Mouse (Mus musculus) forebrain, embryonic 11.5 days (tissue): ENCODE data around the gene Spns2. TPM values are rescaled to one million over a fixed set of nuclear protein-coding genes. Genes with fewer than 3 reads are reported as not detected.

ENCODE experiments used
- ATAC-seq: fragments of 200-750 bp; cut with Nextera tagmentation; replicated peaks from 2 replicates; pipeline ENCODE4 v1.8.0; 2017; ENCODE audit warnings: moderate TSS enrichment; ENCODE audit not compliant: low FRiP score
- DNase-seq: peaks from one replicate; pipeline ENCODE4 v3.0.0-alpha.2; 2017; ENCODE audit warnings: low spot score
- H3K27ac ChIP-seq: fragments of 300-500 bp; sonication (generic); 2 replicates; pipeline ENCODE4 v1.5.1; 2014; ENCODE audit warnings: low read depth, low read length
- H3K27me3 ChIP-seq: fragments of 300-500 bp; sonication (generic); 2 replicates; pipeline ENCODE4 v1.6.1; 2014; ENCODE audit warnings: mild to moderate bottlenecking, low read length, mixed read lengths; ENCODE audit not compliant: control insufficient read depth, insufficient read depth
- H3K36me3 ChIP-seq: fragments of 300-500 bp; sonication (generic); 2 replicates; pipeline ENCODE4 v1.6.1; 2014; ENCODE audit warnings: mild to moderate bottlenecking, low read length, moderate library complexity, mixed read lengths; ENCODE audit not compliant: control insufficient read depth, insufficient read depth
- H3K4me1 ChIP-seq: fragments of 300-500 bp; sonication (generic); replicated peaks from 2 replicates; pipeline ENCODE4 v1.6.1; 2014; ENCODE audit warnings: low read length, mixed read lengths; ENCODE audit not compliant: control insufficient read depth, insufficient read depth
- H3K4me2 ChIP-seq: fragments of 300-500 bp; sonication (generic); 2 replicates; pipeline ENCODE4 v1.6.1; 2014; ENCODE audit warnings: low read depth, mild to moderate bottlenecking, low read length, moderate library complexity, mixed read lengths; ENCODE audit not compliant: severe bottlenecking
- H3K4me3 ChIP-seq: fragments of 300-500 bp; sonication (generic); 2 replicates; pipeline ENCODE4 v1.5.1; 2014; ENCODE audit warnings: low read depth, low read length
- H3K9ac ChIP-seq: fragments of 300-500 bp; sonication (generic); 2 replicates; pipeline ENCODE4 v1.6.1; 2014; ENCODE audit warnings: low read length
- H3K9me3 ChIP-seq: fragments of 300-500 bp; sonication (generic); 2 replicates; pipeline ENCODE4 v1.6.1; 2016; ENCODE audit warnings: low read length, mixed read lengths; ENCODE audit not compliant: control insufficient read depth
- WGBS: fragments of 180-500 bp; shearing (Covaris S2); extraction: QIAGEN DNeasy Blood & Tissue Kit; methylation state at CpG from one replicate; pipeline ENCODE4 v1.1.7; 2014; 5-methylcytosine and 5-hydroxymethylcytosine counted together
- polyA plus RNA-seq: library from polyadenylated mRNA; unstranded; fragments of >200 nt; fragmentation: Nextera tagmentation; extraction: Ambion mirVana; gene quantifications from 2 replicates; pipeline ENCODE4 v1.2.1, GENCODE M21; 2014

Gene Spns2
- 4.0 and 4.8 TPM in 2 replicates for polyA plus RNA-seq

GRCm38 (mm10) chr11:72489881-72490301 lies at the start of gene Spns2:
Gene Spns2, minus strand, starts transcription at chr11:72489904.
- peaks cover 17% of the 10 kb centered on the region for H3K27me3 ChIP-seq
- H3K4me3 ChIP-seq = peak within 1 kb of the TSS; percentile 61
- peak within 1 kb of the TSS; percentile 53 for H3K9ac ChIP-seq
- WGBS = 1% methylated on average over 42 of the region's 42 CpGs
- H3K4me2 ChIP-seq = peak within 1 kb of the TSS; percentile 84
- peaks cover 3% of the 10 kb centered on the region; the same call in 1 of the 2 replicates for H3K4me1 ChIP-seq
- no peaks in the 10 kb centered on the region for H3K9me3 ChIP-seq
- H3K27ac ChIP-seq = peak within 1 kb of the TSS; percentile 59
- H3K36me3 ChIP-seq = no peaks in the 10 kb centered on the region
- DNase-seq (peak; percentile 91), ATAC-seq (peak; percentile 91)

GRCm38 (mm10) chr11:72538811-72539210 lies 49.1 kb upstream of the Spns2 start:
- Histone ChIP-seq H3K27me3 (no peaks in the 10 kb centered on the region), H3K36me3 (no peaks in the 10 kb centered on the region), H3K4me1 (no peaks in the 10 kb centered on the region), H3K4me2 (no peak overlapping the region), H3K27ac (no peak overlapping the region), H3K4me3 (no peak overlapping the region), H3K9me3 (0 out of 2 replicates have a peak, but pooled peaks cover 2% of the 10 kb centered on the region), H3K9ac (no peak overlapping the region)
- ATAC-seq = no peak
- DNase-seq = no peak
- WGBS = 90% methylated on average over 7 of the region's 7 CpGs

- Histone ChIP-seq H3K4me2 (no peak overlapping the region), H3K4me3 (no peak overlapping the region), H3K9me3 (0 out of 2 replicates have a peak, but pooled peaks cover 2% of the 10 kb centered on the region), H3K27ac (no peak overlapping the region), H3K27me3 (no peaks in the 10 kb centered on the region), H3K9ac (no peak overlapping the region), H3K36me3 (no peaks in the 10 kb centered on the region), H3K4me1 (no peaks in the 10 kb centered on the region)
- 77% methylated on average over 8 of the region's 8 CpGs for WGBS
- DNase-seq (no peak), ATAC-seq (no peak)
Measured at GRCm38 (mm10) chr11:72538037-72538755, 48.5 kb upstream of the Spns2 start.

GRCm38 (mm10) chr11:72537503-72537902 lies 47.8 kb upstream of the Spns2 start:
- H3K4me2 ChIP-seq = no peak overlapping the region
- H3K27me3 ChIP-seq = no peaks in the 10 kb centered on the region
- no peak for ATAC-seq
- DNase-seq = no peak
- WGBS = 93% methylated on average over 2 of the region's 2 CpGs
- no peaks in the 10 kb centered on the region for H3K36me3 ChIP-seq
- H3K9ac ChIP-seq = no peak overlapping the region
- no peaks in the 10 kb centered on the region for H3K4me1 ChIP-seq
- 0 out of 2 replicates have a peak, but pooled peaks cover 2% of the 10 kb centered on the region for H3K9me3 ChIP-seq
- no peak overlapping the region for H3K4me3 ChIP-seq
- H3K27ac ChIP-seq = no peak overlapping the region

GRCm38 (mm10) chr11:72535519-72535918 lies 45.8 kb upstream of the Spns2 start:
- H3K4me2 ChIP-seq = no peak overlapping the region
- H3K27ac ChIP-seq = no peak overlapping the region
- no peaks in the 10 kb centered on the region for H3K4me1 ChIP-seq
- DNase-seq (no peak), ATAC-seq (no peak)
- 73% methylated on average over 3 of the region's 3 CpGs for WGBS
- no peak overlapping the region for H3K9ac ChIP-seq
- no peaks in the 10 kb centered on the region for H3K36me3 ChIP-seq
- no peak overlapping the region for H3K4me3 ChIP-seq
- no peaks in the 10 kb centered on the region for H3K27me3 ChIP-seq
- H3K9me3 ChIP-seq = 0 out of 2 replicates have a peak, but pooled peaks cover 2% of the 10 kb centered on the region

- H3K27me3 ChIP-seq = no peaks in the 10 kb centered on the region
- no peak overlapping the region for H3K9ac ChIP-seq
- H3K4me2 ChIP-seq = no peak overlapping the region
- no peaks in the 10 kb centered on the region for H3K36me3 ChIP-seq
- 87% methylated on average over 3 of the region's 3 CpGs for WGBS
- ATAC-seq (no peak), DNase-seq (no peak)
- H3K27ac ChIP-seq = no peak overlapping the region
- H3K4me1 ChIP-seq = no peaks in the 10 kb centered on the region
- 0 out of 2 replicates have a peak, but pooled peaks cover 2% of the 10 kb centered on the region for H3K9me3 ChIP-seq
- H3K4me3 ChIP-seq = no peak overlapping the region
Measured at GRCm38 (mm10) chr11:72532890-72533289, 43.2 kb upstream of the Spns2 start.

GRCm38 (mm10) chr11:72531632-72532031 lies 41.9 kb upstream of the Spns2 start:
- no peak overlapping the region for H3K4me2 ChIP-seq
- no peaks in the 10 kb centered on the region for H3K4me1 ChIP-seq
- H3K9me3 ChIP-seq = 0 out of 2 replicates have a peak, but pooled peaks cover 2% of the 10 kb centered on the region
- 76% methylated on average over 1 of the region's 1 CpGs for WGBS
- H3K27me3 ChIP-seq = no peaks in the 10 kb centered on the region
- DNase-seq (no peak), ATAC-seq (no peak)
- no peak overlapping the region for H3K4me3 ChIP-seq
- H3K9ac ChIP-seq = no peak overlapping the region
- no peaks in the 10 kb centered on the region for H3K36me3 ChIP-seq
- no peak overlapping the region for H3K27ac ChIP-seq

- no peaks in the 10 kb centered on the region for H3K36me3 ChIP-seq
- ATAC-seq (no peak), DNase-seq (no peak)
- 0 out of 2 replicates have a peak, but pooled peaks cover 2% of the 10 kb centered on the region for H3K9me3 ChIP-seq
- H3K9ac ChIP-seq = no peak overlapping the region
- H3K4me3 ChIP-seq = no peak overlapping the region
- no peak overlapping the region for H3K4me2 ChIP-seq
- no peaks in the 10 kb centered on the region for H3K4me1 ChIP-seq
- no peaks in the 10 kb centered on the region for H3K27me3 ChIP-seq
- H3K27ac ChIP-seq = no peak overlapping the region
- 83% methylated on average over 5 of the region's 5 CpGs for WGBS
Measured at GRCm38 (mm10) chr11:72531144-72531543, 41.4 kb upstream of the Spns2 start.

GRCm38 (mm10) chr11:72526190-72526589 lies 36.5 kb upstream of the Spns2 start:
- DNase-seq (no peak), ATAC-seq (no peak)
- no peaks in the 10 kb centered on the region for H3K36me3 ChIP-seq
- H3K4me3 ChIP-seq = no peak overlapping the region
- H3K9me3 ChIP-seq = no peaks in the 10 kb centered on the region
- no peaks in the 10 kb centered on the region for H3K4me1 ChIP-seq
- H3K27ac ChIP-seq = no peak overlapping the region
- H3K27me3 ChIP-seq = no peaks in the 10 kb centered on the region
- WGBS = 93% methylated on average over 4 of the region's 4 CpGs
- H3K4me2 ChIP-seq = no peak overlapping the region
- no peak overlapping the region for H3K9ac ChIP-seq
